Mouse (Mus musculus) telencephalon, adult 2 months (tissue): ENCODE measurements around the gene Rock2.
A peak's percentile ranks its signal among the peaks of the same experiment; 100 is the strongest.

Source experiments
- DNase-seq: peaks from one replicate; pipeline ENCODE4 v3.0.0-alpha.2; 2011; ENCODE audit warnings: low read depth, low spot score

The Rock2 gene

DNA sequence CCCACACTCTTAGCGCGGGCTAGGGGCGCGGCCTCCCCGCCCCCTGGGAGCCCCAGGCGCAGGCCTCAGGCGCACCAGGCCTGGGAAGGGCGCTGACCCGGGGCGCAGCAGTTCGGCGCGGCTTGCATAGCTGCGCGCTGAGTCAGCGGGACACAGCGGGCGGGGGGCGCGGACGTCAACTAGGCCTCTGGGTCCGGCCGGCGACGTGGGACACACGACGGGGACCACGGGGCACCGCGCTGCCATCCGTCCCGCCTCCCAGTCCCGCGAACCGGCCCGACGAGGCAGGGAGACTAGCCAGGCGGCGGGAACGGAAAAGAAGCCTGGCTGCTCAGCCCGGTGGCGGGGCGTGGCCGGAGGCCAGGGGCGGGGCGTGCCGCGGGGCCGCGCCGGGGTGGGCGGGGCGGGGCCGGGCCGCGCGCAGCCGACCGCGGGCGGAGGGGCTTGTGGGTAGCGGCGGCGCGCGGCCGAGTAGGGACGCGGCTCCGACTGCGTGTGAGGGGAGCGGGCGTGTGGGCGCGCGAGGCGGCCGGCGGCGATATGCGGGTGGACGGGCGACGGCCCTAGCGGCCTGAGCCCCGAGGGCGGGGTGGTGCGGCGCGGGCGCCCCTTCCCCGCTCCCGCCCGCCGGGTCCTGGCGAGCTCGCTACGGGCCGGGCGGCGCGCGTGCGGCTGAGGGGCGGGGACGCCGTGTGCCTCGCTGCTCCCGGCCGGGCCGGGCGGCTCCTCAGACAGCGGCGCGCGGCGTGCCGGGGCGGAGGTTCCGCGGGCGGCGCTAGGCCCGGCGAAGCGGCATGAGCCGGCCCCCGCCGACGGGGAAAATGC, at the start of gene Rock2:
TSS of gene Rock2 (plus strand) at position 500 of the 825 bp plus-strand sequence.
- no peak for DNase-seq

DNA sequence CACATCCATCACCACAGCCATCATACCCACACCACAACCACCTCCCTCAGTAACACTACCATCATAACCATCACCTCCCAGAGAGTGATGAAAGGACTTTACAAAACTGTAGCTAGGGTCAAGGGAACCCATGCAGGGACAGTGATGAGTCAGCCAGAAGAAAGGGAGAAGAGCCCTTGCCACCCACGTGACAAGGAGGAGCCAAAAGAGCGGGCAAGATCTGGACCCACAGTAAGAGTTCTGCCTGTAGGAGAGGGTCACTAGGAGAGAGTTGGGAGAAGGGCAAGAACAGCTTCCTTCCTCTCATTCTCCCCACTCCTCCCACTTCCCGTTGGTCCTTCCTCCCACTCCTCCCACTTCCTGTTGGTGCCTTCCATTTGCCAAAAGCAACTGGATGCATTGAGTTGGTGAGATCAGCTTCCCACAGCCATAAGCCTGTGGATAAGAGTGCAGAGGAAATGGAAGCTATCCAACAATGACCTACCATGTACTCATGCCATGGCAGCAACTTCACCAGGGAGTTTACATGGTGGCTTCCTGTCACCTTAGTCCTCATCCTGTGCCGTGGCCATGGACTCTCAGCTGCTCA, 47.4 kb upstream of the Rock2 start:
- no peak for DNase-seq

DNA sequence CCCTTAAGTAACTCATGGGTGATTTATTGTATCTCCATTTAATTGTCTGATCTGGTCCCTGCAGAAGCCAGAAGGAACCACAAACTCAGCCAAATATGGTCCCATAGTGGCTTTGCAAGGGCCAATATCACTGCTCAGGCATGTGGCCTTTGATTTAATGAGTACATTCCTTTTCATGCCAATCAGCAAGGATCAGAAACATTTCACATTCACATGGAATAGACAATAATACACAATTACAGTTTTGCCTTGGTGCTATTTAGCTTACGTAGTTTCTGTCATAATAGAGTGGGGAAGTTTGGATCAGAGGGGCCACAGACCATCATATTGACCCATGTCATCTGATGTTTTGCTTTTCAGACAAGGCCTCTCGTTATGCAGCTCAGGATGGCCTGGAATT, 46.2 kb upstream of the Rock2 start:
- DNase-seq = no peak

DNA sequence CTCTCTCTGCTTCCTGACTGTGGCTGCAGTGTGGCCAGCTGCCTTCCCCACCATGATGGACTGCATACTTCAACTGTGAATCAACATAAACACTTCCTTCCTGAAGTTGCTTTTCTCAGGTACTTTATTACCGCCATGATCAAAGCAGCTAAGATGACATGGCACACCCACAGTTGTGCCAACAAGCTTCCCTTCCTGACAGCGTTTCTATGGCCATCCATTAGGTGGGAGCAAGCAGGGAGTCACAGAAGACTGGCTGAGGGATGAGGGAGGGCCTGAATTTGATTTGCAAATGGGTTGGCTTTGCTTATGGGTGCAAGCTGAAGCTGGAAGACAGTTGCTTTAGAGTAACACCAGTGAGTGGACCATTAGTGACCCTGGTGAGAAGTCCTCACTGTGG, 44.9 kb upstream of the Rock2 start:
- no peak for DNase-seq

DNA sequence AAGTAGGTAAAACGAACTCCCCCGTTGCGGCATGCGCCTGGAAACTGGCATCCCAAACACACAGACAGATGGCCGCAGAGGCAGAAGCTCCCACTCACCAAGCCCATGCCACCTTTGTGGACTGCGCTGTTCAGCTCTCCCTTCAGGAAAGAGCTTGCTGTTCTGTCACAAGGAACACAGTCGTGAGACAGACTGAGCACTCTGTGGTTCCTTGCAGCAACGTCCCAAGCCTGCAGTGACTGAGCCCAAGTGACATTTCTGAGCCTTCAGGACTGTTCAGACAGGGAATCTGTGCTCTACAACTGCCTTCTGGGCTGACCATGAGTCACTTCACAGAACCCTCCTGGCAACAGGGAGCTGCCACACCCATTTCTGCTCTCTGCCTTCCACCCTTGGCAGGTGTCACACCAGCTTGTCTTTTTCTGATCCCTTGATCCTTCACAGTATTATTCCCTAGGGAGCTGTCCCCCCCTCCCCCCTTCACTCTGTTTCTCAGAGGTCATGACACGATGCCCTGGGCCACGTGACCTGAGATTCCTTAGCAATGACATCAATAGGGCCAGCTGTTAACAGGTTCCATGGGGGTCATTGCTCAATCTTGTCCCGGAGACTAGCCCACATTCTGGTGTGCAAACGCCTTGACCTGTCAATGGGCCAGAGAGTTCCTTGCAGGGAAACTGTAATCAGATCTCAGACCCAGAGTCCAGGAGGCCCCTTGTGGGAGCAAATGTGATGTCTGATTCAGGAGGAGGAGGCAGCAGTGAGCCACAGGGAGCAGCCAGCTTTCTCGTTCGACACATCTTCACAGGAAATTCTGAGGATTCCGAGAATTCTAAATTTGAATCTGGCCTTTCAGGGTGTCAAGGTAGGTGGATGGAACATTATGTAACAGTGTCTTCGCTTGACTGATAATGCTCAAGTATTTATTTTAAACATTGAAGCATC, 44.0 kb upstream of the Rock2 start:
- DNase-seq = peak; percentile 81

DNA sequence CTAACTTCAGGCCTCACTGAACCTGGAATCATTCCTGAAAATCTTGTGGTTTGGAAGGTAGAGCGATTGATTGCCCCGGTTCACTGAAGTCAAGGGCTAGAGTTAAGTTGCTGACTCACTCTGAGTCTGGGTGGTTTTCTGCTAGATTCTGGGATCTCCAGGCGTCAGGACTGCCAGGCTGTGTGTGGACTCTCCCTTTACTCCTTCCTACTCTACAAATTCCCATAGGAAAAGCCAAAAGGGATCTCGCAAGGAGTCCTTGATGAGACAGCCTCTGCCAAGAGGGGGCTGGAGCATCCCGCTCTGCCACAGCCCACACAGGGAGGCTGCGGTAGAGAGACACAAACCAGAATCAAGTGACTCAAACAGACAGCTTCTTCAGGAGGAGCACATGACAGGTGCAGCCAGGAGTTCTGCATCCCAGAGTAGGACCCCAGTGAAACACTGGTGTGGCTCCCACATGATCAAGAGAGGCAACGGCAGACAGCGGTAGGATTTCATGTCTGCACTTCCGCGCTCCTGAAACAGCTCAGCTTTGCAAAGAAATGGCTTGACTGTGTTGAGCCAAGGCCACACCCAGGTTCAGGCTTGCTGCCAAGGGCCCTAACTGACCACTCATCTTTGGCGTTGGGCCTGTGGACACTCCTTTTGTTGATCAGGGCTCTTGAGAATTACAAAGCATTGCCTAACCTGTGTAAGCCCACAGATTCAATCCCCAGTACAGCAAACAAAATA, 41.1 kb upstream of the Rock2 start:
- no peak for DNase-seq

DNA sequence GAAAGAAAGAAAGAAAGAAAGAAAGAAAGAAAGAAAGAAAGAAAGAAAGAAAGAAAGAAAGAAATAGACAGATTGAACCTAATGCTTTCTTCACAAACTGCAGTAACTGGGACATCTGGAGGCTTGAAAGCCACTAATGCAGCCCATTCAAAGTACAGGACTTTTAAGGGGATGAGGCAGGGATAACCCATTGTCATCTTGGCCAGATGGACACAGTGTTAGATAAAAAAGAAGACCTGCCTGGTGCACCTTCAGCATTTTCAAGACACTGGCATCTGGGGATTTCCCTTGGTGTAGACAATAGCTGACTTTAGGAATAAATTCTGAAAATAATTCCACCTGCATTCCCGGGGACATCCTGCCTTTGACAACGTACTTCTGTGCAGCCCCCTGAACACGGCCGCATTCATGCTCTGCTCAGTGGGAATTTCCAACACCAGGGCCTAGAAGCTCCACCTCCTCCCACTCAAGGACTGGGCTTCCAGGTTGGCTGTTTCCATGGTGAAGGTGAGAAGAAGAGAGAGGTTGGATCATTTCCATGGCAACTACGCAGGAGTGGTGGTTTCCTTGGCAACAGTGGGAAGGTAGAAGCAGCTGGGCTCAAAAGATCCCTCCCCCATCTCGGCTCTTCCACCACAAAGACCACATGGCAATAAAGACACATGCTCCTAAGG, 38.9 kb upstream of the Rock2 start:
- DNase-seq = peak; percentile 96

DNA sequence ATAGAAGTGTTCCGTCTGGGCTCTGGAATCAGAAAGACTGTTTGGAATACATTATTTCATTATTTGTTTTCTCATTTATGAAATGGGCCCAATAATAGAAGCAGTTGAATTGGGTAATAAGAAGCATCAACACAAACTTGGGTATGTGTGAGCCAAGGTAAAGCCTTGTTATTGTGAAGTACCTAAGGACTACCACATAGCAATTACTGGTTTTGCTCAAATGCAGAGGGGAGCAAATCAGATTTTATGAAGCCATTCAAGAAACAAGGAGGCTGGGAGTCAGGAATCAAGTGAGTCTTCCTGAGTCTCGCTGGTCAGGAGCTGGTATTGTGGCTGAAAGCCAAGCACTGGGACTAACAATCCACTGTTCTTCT, 38.4 kb upstream of the Rock2 start:
- no peak for DNase-seq

DNA sequence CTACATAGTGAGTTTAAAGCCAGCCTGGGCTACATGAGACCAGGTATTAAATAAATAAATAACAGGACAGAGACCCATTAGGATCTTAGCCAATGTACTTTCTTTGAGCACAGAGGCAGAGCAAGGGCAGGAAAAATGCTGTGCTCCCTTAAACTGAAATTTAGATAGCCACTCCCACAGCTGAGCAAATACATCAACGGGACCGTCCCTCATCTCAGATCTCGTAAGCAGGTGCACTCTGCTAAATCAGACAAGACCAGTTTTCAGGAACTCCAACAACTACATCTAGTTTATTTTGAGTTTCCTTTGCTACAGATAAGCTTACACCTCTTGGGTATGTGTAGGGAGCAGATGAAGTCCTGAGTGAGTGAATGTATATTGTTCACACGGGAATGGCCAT, 36.6 kb upstream of the Rock2 start:
- DNase-seq = no peak

DNA sequence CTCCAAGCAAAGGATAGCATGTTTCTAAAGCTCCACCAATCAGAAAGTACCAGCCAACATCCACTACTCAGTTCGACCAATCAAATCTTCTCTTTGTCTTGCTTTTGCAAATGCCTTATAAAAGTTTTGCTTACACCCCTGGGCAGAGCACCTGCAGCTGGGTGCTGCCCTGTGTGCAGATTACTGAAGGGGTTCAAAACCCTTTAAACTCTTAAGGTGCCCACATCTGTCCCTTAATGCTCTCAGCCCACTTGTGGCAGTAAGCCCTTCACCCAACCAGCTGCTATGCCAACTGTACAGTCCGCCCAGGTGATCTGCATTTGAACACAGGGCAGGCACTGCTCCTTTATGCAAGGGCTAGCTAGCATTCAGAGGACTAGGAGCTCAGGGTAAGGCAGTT, 34.9 kb upstream of the Rock2 start:
- no peak for DNase-seq

DNA sequence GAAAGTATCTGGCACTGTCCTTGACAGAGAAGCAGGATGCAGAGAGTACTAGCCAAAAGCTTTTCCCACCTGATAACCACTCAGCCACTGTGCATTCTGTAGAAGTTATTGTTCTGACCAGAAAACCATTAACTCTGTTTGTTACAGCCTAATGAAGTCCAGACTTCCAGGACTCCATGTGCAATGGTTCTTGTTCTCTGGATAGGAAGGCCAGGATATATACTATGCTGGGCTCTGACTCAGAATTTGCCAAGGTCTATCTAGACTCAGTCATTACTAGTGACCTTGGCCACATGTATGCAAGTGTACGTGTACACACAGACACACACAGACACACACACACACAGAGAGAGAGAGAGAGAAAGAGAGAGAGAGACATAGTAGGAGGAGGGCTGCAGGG, 34.2 kb upstream of the Rock2 start:
- no peak for DNase-seq

DNA sequence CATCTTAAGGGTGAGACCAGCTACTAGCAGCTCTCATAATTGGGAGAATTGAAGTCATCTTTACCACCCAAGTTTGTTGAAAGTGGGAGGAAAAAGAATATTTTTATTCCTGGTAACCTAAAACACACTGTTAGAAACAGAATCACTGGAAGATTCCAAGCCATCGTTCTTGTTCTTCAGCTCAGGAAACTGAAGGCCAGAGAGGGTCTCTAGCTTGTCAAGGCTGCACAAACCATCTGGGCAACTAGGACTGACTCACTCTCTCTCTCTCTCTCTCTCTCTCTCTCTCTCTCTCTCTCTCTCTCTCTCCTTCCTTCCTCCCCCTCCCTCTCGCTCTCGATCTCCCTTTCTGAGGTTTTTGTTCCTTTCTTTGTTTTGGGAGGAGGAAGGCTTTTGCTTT, 33.7 kb upstream of the Rock2 start:
- DNase-seq = no peak

DNA sequence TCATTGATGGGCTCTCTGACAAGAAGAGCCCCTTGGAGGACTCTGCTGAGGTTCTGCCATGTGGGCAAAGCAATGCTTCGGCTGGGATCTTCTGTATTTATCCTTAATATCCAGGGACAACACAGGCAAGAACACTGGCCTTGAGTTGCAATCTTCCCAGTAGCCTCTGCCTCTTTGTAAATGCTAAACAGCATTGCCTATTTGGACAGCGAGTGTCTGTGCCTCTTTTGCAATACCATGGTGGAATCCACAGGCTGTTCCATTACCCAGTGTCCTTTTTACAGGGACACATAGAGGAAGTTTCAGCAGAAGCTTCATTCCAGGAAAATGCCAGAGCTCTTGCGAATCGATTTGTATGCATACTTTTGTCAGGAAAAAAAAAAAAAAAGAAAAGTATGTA, 30.2 kb upstream of the Rock2 start:
- no peak for DNase-seq

DNA sequence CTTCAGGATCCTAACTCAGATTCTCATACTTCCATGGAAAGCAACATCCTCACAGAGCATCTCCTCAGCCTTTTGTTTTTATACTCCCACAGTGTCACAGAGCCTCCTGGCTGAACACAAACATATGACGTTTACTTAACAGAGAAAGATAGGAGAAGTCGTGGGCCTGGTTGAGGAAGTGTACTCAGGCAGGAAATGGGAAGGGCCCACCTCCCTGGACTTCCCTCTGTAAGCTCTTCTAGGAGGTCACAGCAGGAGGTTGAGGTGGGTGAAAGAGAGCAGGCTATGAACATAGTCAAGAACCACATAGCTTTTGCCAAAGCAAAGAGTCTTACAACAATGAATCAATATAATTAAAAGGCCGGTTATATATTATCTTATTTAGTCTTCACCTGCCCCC, 28.8 kb upstream of the Rock2 start:
- no peak for DNase-seq

DNA sequence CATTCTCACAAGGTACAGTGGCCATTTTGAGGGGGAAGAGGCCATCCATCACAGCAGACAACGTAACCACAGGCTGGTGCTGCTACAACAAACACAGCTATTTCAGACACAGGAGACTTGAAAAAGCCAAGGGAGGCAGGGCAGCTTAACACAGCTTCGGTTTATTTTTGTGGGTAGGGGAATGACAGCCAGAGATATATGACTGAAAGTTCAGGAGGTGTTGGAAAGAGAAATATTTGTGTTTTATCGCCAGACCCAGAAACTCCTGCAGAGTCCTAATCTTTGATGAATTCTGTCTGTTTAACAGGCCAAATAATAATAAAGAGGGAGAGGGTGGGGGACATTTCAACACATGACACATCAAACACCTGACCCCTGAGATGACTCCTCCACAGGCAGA, 28.2 kb upstream of the Rock2 start:
- DNase-seq = no peak

DNA sequence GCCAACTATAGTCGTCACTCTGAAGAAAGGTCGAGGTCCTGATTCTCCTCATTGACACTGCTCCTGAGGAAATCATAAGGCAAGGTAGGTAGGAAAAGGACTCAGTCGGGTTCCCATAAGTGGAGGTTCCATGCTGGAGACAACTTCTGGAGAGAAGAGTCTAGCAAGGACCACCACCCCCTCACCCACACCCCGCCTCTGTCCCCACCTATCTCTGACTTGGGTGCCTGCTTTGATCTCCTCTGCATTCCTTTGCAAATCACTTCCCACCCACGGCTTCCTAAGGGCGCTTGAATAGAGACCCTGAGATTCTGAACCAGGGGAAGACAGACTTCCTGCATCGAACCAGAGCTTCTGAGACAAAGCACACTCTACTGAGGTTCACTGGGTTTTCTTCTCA, 27.4 kb upstream of the Rock2 start:
- DNase-seq = no peak

DNA sequence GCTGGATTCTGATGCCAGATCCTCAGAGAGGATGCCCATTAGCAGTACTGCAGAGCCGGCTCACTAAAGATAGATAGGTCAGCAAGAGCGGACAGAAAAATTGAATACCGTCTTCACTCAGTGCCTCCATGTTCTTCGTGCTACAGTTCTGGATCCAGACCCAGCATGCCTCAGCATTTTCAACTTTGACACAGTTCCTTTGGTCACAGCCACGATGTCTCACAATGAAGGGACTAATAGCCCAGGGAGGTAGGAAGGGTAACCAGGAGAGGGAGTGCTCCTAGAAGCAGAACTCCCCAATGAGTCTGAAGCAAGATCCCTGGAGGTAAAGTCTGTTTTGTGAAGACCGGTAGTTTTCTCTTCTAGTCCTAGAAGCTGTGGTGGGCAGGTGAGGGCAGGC, 26.1 kb upstream of the Rock2 start:
- no peak for DNase-seq

DNA sequence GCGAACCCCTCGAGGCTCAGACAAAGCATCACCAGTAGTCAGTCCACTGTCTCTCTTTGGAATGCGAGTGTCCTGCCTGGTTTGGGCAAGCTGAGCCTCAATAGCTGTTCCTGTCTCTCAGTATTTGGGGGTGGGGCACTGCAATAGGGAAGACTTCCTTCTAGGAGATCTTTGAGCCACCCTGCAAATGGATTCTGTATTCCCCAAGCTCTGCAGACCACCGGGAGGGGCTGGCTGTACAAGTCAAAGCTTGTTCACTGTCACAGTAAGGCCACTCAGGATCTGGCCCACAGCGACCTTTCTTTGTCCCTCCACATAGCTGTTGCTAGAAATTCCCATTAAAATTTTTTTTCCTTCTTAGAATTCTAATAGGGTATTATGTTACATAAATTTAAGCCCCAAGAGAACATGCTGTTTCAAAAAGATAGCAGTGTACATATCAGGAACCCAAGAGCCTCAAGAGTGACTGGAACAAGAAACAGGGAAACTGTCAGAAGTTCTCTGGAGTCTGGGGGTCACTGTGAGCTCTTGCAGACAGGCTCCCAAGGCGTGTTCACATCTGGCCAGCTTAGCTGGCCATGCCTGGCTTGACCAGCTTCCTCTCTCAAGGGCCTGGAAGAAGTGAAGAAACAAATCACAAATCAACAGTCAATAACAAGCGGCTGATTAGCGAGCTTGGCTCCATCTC, 25.5 kb upstream of the Rock2 start:
- no peak for DNase-seq

DNA sequence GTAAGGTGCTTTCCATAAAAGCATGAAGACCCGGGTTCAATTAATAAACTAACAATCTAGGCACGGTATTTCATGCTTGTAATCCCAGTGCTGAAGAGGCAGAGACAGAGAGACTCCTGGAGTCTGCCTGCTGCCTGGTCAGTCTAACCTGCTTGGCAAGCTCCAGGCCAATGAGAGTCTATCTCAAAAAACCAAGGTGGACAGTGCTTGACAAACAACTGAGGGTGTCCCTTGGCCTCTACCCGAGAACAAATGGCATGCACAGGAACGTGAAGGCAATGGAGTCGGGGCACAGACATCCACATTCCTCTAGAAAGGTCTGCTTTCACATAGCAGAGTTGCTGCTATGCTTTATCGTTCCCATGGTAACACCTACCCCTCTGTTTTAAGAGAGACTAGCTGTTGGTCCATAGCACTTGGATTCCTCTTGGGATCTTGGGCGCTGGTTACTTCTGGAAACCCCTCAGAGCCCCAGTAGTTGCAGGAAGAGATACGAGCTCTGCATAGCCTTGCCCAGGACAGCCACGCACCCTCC, 24.8 kb upstream of the Rock2 start:
- DNase-seq = no peak

DNA sequence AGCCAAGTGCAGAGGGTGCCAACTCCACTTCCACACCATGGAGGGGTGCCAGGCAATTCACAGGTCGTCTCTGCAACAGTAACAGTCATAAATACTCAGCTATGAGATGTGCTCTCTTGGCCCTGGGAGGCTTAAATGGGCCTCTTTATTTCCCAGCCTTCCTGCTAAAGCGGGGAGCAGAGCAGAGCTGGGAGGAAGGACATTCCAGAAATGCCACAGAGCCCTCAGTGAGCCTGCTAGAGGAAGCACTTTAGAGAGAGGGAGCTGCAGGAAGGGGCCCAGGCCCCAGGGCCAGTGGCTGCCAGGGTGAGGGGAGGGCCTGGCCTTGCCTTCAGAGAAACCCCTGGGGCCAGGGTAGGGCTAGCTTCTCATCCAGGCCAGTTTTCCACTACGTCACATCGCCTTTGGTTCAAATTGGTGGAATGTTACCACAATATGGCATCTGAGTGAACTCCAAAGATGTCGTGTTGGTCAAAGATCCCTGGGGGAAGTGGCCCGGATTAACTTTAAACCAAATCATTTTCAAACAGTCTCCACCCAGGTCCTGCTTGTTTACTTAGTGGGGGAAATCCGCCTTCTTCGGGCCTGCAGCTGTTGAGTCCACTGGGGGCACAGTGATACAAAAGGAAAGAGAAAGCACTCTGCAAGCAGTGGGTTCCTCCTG, 24.2 kb upstream of the Rock2 start:
- no peak for DNase-seq
